Mouse (Mus musculus) liver, embryonic 14.5 days (tissue): ENCODE results near the gene Zbtb16.

Source experiments
- CTCF ChIP-seq: IDR thresholded peaks from 2 replicates; pipeline ENCODE4 v1.5.1; 2016; ENCODE audit warnings: antibody characterized with exemption, low read depth, control low read depth
- EP300 ChIP-seq: IDR thresholded peaks from 2 replicates; pipeline ENCODE4 v1.6.1; 2016; ENCODE audit warnings: antibody characterized with exemption, low read depth

- TF ChIP-seq CTCF (no peak), EP300 (no peak)
Observed at GRCm38 (mm10) chr9:48821431-48821830, 14.6 kb downstream of the Zbtb16 start.
